Mouse (Mus musculus) midbrain, embryonic 16.5 days (tissue): ENCODE results near the gene Gas2l1. TPM values are rescaled to one million over a fixed set of nuclear protein-coding genes. Genes with fewer than 3 reads are reported as not detected.

ENCODE experiments used
- ATAC-seq: fragments of 200-750 bp; cut with Nextera tagmentation; 2 replicates; pipeline ENCODE4 v1.8.0; 2017; ENCODE audit warnings: moderate TSS enrichment
- H3K27ac ChIP-seq: fragments of 300-500 bp; sonication (generic); 2 replicates; pipeline ENCODE4 v1.5.1; 2014; ENCODE audit warnings: mild to moderate bottlenecking, low read length, mixed read lengths
- H3K27me3 ChIP-seq: fragments of 300-500 bp; sonication (generic); 2 replicates; pipeline ENCODE4 v1.6.1; 2014; ENCODE audit warnings: low read depth, low read length, mixed read lengths; ENCODE audit not compliant: control insufficient read depth, insufficient read depth
- H3K36me3 ChIP-seq: fragments of 300-500 bp; sonication (generic); 2 replicates; pipeline ENCODE4 v1.6.1; 2014; ENCODE audit warnings: mild to moderate bottlenecking, low read length, moderate library complexity, mixed read lengths; ENCODE audit not compliant: control insufficient read depth, insufficient read depth
- H3K4me1 ChIP-seq: fragments of 300-500 bp; sonication (generic); 2 replicates; pipeline ENCODE4 v1.6.1; 2014; ENCODE audit warnings: mild to moderate bottlenecking, low read length, mixed read lengths; ENCODE audit not compliant: control insufficient read depth, insufficient read depth
- H3K4me2 ChIP-seq: fragments of 300-500 bp; sonication (generic); 2 replicates; pipeline ENCODE4 v1.6.1; 2014; ENCODE audit warnings: mild to moderate bottlenecking, low read length, mixed read lengths
- H3K4me3 ChIP-seq: fragments of 300-500 bp; sonication (generic); 2 replicates; pipeline ENCODE4 v1.5.1; 2014; ENCODE audit warnings: low read depth, mild to moderate bottlenecking, low read length, moderate library complexity, mixed read lengths
- H3K9ac ChIP-seq: fragments of 300-500 bp; sonication (generic); 2 replicates; pipeline ENCODE4 v1.6.1; 2014; ENCODE audit warnings: low read depth, low read length, mixed read lengths
- H3K9me3 ChIP-seq: fragments of 300-500 bp; sonication (generic); replicated peaks from 2 replicates; pipeline ENCODE4 v1.6.1; 2014; ENCODE audit warnings: mild to moderate bottlenecking, low read length, mixed read lengths; ENCODE audit not compliant: control insufficient read depth, poor library complexity, severe bottlenecking
- WGBS: fragments of 180-500 bp; shearing (Covaris S2); extraction: QIAGEN DNeasy Blood & Tissue Kit; methylation state at CpG from one replicate; pipeline ENCODE4 v1.1.7; 2014; 5-methylcytosine and 5-hydroxymethylcytosine counted together
- polyA plus RNA-seq: library from polyadenylated mRNA; unstranded; fragments of >200 nt; fragmentation: Nextera tagmentation; extraction: Ambion mirVana; gene quantifications from 2 replicates; pipeline ENCODE4 v1.2.1, GENCODE M21; 2015

The Gas2l1 gene
- polyA plus RNA-seq, 1 experiment from 2014 or later = 19.5 TPM

GRCm38 (mm10) chr11:5068126-5068971, 3.2 kb upstream of the Gas2l1 start:
- H3K4me3 ChIP-seq = no peak overlapping the region
- H3K9ac ChIP-seq = no peak overlapping the region
- H3K36me3 ChIP-seq = peaks cover 37% of the 10 kb centered on the region
- no peak overlapping the region for H3K4me2 ChIP-seq
- no peak overlapping the region for H3K27ac ChIP-seq
- WGBS = 84% methylated on average over 9 of the region's 9 CpGs
- ATAC-seq = no peak
- H3K9me3 ChIP-seq = no peaks in the 10 kb centered on the region
- peaks cover 10% of the 10 kb centered on the region for H3K4me1 ChIP-seq
- peaks cover 4% of the 10 kb centered on the region for H3K27me3 ChIP-seq

DNA sequence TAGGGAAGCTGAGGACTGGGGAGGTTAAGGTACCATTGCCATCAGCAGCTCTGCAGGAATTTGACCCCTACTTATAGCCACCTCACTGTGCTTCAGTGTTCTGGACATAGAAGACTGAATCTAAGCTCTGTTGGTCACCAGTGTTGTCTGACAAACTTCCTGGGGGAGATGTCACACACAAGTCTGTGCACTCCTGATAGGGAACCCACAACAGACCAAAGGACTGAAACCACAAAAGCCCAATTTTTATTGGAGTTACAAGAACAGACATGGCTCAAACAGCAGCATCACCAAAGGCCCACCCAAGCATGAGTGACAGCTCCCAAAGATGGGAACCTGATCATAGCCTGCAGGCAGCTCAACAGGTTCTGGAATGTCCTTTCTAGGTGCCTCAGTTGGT, 1.9 kb upstream of the Gas2l1 start:
- no peak for ATAC-seq
- Histone ChIP-seq H3K36me3 (peaks cover 28% of the 10 kb centered on the region), H3K4me3 (no peak overlapping the region), H3K9ac (no peak overlapping the region), H3K4me1 (peaks cover 20% of the 10 kb centered on the region), H3K9me3 (no peaks in the 10 kb centered on the region), H3K27me3 (peaks cover 16% of the 10 kb centered on the region), H3K27ac (no peak overlapping the region), H3K4me2 (no peak overlapping the region)

DNA sequence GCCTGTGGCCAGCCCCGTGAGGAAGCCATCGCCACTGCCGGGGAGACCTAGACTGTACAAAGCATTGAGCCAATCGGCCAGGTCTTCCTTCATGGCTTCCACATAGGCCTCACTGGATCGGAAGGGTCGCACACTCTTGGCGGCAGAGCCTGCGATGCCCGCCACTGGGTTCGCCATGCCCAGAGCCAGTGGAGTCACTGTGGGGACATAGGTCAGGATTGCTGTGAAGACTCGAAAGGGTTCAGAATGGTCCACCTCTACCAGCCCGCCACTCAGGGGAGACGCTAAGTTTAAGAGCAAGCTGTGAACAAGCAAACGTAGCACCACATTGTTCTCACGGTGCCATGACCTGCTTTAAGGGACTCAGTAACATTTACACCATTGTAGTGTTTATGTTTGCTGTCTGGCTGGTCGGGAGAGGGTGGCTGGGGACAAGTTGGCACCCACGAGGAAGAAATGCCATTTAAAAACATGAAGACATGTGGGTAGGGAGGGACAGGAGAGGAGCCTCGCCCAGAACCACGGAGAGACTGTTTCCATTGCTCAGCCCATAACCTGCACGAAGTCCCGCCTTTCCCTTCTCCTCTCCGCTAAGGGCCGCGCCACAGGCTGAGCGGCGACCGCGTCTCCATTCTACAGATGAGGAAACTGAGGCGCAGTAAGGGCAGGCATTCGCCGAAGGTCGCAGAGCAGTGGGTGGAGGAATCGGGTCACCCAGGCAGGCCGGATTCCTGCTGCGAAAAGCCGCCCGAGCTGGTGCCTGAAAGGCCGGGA, 658 bp downstream of the Gas2l1 start:
- no peak overlapping the region for H3K27ac ChIP-seq
- H3K9ac ChIP-seq = peak overlapping the region; percentile 77
- peaks cover 40% of the 10 kb centered on the region for H3K27me3 ChIP-seq
- H3K4me2 ChIP-seq = peak overlapping the region; percentile 79
- H3K4me3 ChIP-seq = peak overlapping the region; percentile 70
- no peaks in the 10 kb centered on the region for H3K9me3 ChIP-seq
- H3K36me3 ChIP-seq = peaks cover 15% of the 10 kb centered on the region
- WGBS = 17% methylated on average over 38 of the region's 38 CpGs
- peak; percentile 24 for ATAC-seq
- peaks cover 33% of the 10 kb centered on the region for H3K4me1 ChIP-seq

DNA sequence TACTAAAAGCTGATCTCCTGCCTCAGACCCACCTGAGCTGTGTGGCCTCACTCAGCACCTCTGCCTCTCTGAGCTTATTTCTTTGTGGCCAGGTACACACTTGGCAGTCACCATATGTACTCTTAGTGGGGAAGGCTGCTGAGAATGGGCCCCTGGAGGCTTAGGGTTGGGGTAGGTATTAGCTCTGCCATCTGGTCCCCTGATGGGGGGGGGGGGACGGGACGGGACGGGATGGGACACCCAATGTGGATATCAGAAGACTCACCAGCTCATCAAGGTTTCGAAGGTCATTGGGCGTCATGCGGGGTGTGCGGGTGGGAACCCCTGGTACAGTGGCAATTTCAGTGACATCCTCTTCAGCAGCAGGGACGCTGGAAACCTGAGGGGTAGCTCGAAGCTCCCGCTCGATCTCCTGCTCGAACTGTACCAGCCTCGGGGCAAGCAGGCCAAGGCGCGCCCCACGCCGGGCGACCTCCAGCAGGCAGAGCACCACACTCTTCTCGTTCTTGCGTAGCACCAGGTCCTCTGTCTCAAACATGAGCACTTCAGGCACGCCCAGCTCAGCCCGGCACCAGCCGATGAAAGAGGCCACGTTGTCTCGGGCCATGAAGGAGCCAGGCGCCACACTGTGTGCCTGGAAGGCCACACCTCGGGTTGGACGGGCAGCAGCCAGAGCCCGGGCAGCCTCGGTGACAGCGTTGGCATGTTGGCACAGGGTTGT, 1.4 kb downstream of the Gas2l1 start:
- peak overlapping the region; percentile 79 for H3K4me2 ChIP-seq
- ATAC-seq = peak; percentile 1; the same call in 1 of the 2 replicates
- H3K4me1 ChIP-seq = peaks cover 33% of the 10 kb centered on the region
- no peak overlapping the region for H3K27ac ChIP-seq
- H3K9me3 ChIP-seq = no peaks in the 10 kb centered on the region
- 54% methylated on average over 30 of the region's 31 CpGs for WGBS
- H3K27me3 ChIP-seq = peaks cover 45% of the 10 kb centered on the region
- peak overlapping the region; percentile 36; the same call in 1 of the 2 replicates for H3K9ac ChIP-seq
- peaks cover 11% of the 10 kb centered on the region for H3K36me3 ChIP-seq
- H3K4me3 ChIP-seq = peak overlapping the region; percentile 70

- H3K9me3 ChIP-seq = no peaks in the 10 kb centered on the region
- peaks cover 45% of the 10 kb centered on the region for H3K27me3 ChIP-seq
- H3K27ac ChIP-seq = no peak overlapping the region
- WGBS = 63% methylated on average over 13 of the region's 13 CpGs
- H3K4me1 ChIP-seq = peaks cover 37% of the 10 kb centered on the region
- peaks cover 4% of the 10 kb centered on the region; the same call in 1 of the 2 replicates for H3K36me3 ChIP-seq
- ATAC-seq = no peak
- peak overlapping the region; percentile 58; the same call in 1 of the 2 replicates for H3K4me2 ChIP-seq
- no peak overlapping the region for H3K9ac ChIP-seq
- no peak overlapping the region for H3K4me3 ChIP-seq
These were observed 2.1 kb downstream of the Gas2l1 start for GRCm38 (mm10) chr11:5062860-5063505.

DNA sequence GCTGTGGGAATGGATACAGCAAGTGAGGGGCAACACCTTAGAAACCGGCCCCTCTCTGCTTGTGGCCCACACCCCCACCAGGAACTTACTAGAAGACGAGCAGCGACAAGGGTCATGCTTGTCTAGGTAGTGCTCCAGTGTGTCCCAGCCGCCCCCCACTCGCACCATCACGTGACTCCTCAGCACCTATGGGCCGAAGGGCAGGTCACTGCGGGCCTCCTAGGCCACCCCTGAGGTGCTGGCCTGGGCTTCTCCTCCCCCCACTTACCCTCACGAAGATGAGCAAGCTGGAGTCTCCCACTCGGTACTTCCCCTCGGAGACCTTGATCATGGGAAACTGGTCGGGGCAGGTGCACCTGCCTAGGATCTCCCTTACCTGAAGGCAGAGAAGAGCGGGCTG, 2.8 kb downstream of the Gas2l1 start:
- Histone ChIP-seq H3K27me3 (peaks cover 48% of the 10 kb centered on the region), H3K36me3 (no peaks in the 10 kb centered on the region), H3K9me3 (no peaks in the 10 kb centered on the region), H3K4me2 (peak overlapping the region; percentile 58), H3K4me3 (peak overlapping the region; percentile 25), H3K27ac (no peak overlapping the region), H3K9ac (peak overlapping the region; percentile 51; the same call in 1 of the 2 replicates), H3K4me1 (peaks cover 38% of the 10 kb centered on the region)
- 18% methylated on average over 13 of the region's 13 CpGs for WGBS
- ATAC-seq = no peak

- H3K4me2 ChIP-seq = peak overlapping the region; percentile 58
- peaks cover 55% of the 10 kb centered on the region for H3K27me3 ChIP-seq
- WGBS = 3% methylated on average over 60 of the region's 62 CpGs
- H3K4me1 ChIP-seq = peaks cover 41% of the 10 kb centered on the region
- H3K4me3 ChIP-seq = peak overlapping the region; percentile 25
- no peaks in the 10 kb centered on the region for H3K36me3 ChIP-seq
- no peaks in the 10 kb centered on the region for H3K9me3 ChIP-seq
- peak overlapping the region; percentile 51 for H3K9ac ChIP-seq
- ATAC-seq = no peak
- H3K27ac ChIP-seq = no peak overlapping the region
These were observed 3.6 kb downstream of the Gas2l1 start for GRCm38 (mm10) chr11:5061413-5062139.
